Mouse (Mus musculus) myocyte (in vitro differentiated cells): ENCODE measurements around the gene Rbm42. TPM values are rescaled to one million over a fixed set of nuclear protein-coding genes. Genes with fewer than 3 reads are reported as not detected.

Source experiments
- H3K27me3 ChIP-seq: one replicate; pipeline ENCODE4 v1.6.1; 2011; ENCODE audit not compliant: control insufficient read depth, insufficient read depth, insufficient read length
- H3K36me3 ChIP-seq: one replicate; pipeline ENCODE4 v1.6.1; 2011; ENCODE audit not compliant: control insufficient read depth, insufficient read depth
- H3K4me2 ChIP-seq: one replicate; pipeline ENCODE4 v1.6.1; 2011; ENCODE audit warnings: low read depth, control low read depth
- H3K4me3 ChIP-seq: one replicate; pipeline ENCODE4 v1.5.1; 2011; ENCODE audit warnings: mild to moderate bottlenecking, control low read depth, moderate library complexity
- H3K79me2 ChIP-seq: one replicate; pipeline ENCODE4 v1.6.1; 2011; ENCODE audit not compliant: control insufficient read depth, insufficient read depth
- H3ac ChIP-seq: one replicate; pipeline ENCODE4 v1.6.1; 2011; ENCODE audit not compliant: control insufficient read depth, insufficient read length
- CEBPB ChIP-seq: IDR thresholded peaks from 2 replicates; pipeline ENCODE4 v1.6.1; 2011; ENCODE audit warnings: mild to moderate bottlenecking, moderate library complexity; ENCODE audit not compliant: poor library complexity, insufficient read depth, severe bottlenecking
- E2F4 ChIP-seq: IDR thresholded peaks from one replicate; pipeline ENCODE4 v1.6.1; 2011; ENCODE audit warnings: mild to moderate bottlenecking, control low read depth, moderate library complexity; ENCODE audit not compliant: insufficient read depth
- MAX ChIP-seq: IDR thresholded peaks from one replicate; pipeline ENCODE4 v1.6.1; 2011; ENCODE audit warnings: low read depth, mild to moderate bottlenecking, control low read depth
- MYOD1 ChIP-seq, 3 experiments: IDR thresholded peaks; one replicate each; pipeline ENCODE4 v1.6.1; 2011; ENCODE audit warnings: control low read depth in 2 of 3, low read depth in 2 of 3, mild to moderate bottlenecking in 2 of 3, moderate library complexity in 1 of 3; ENCODE audit not compliant: insufficient read length in 2 of 3, control insufficient read depth in 1 of 3
- MYOG ChIP-seq, 3 experiments: IDR thresholded peaks; one replicate each; pipeline ENCODE4 v1.6.1; 2011; ENCODE audit warnings: control low read depth in 2 of 3, low read depth in 2 of 3, mild to moderate bottlenecking in 2 of 3; ENCODE audit not compliant: insufficient read length in 2 of 3, control insufficient read depth in 1 of 3, insufficient read depth in 1 of 3
- POLR2A ChIP-seq: IDR thresholded peaks from one replicate; pipeline ENCODE4 v1.6.1; 2011; ENCODE audit warnings: low read depth, mild to moderate bottlenecking, control low read depth, moderate library complexity; ENCODE audit not compliant: insufficient read length
- POLR2AphosphoS2 ChIP-seq: IDR thresholded peaks from one replicate; pipeline ENCODE4 v1.6.1; 2011; ENCODE audit warnings: low read depth, control low read depth; ENCODE audit not compliant: insufficient read length
- REST ChIP-seq: IDR thresholded peaks from one replicate; pipeline ENCODE4 v1.6.1; 2011; ENCODE audit warnings: mild to moderate bottlenecking, control low read depth, moderate library complexity; ENCODE audit not compliant: insufficient read depth, insufficient read length
- SRF ChIP-seq: IDR thresholded peaks from one replicate; pipeline ENCODE4 v1.6.1; 2011; ENCODE audit warnings: low read depth; ENCODE audit not compliant: control insufficient read depth, insufficient read length
- TCF12 ChIP-seq: IDR thresholded peaks from one replicate; pipeline ENCODE4 v1.6.1; 2011; ENCODE audit warnings: mild to moderate bottlenecking, control low read depth; ENCODE audit not compliant: poor library complexity, insufficient read depth, severe bottlenecking
- TCF3 ChIP-seq: IDR thresholded peaks from one replicate; pipeline ENCODE4 v1.6.1; 2011; ENCODE audit warnings: low read depth, control low read depth; ENCODE audit not compliant: insufficient read length
- USF1 ChIP-seq: IDR thresholded peaks from one replicate; pipeline ENCODE4 v1.6.1; 2011; ENCODE audit warnings: low read depth, mild to moderate bottlenecking, control low read depth, moderate library complexity
- polyA plus RNA-seq: library from polyadenylated mRNA; unstranded; fragments of >200 nt; fragmentation: generic; extraction: Trizol; gene quantifications from one replicate; pipeline ENCODE4 v1.2.1, GENCODE M21; 2012; ENCODE audit warnings: missing spikeins

Rbm42 gene
- polyA plus RNA-seq, 1 experiment: 124 TPM

DNA sequence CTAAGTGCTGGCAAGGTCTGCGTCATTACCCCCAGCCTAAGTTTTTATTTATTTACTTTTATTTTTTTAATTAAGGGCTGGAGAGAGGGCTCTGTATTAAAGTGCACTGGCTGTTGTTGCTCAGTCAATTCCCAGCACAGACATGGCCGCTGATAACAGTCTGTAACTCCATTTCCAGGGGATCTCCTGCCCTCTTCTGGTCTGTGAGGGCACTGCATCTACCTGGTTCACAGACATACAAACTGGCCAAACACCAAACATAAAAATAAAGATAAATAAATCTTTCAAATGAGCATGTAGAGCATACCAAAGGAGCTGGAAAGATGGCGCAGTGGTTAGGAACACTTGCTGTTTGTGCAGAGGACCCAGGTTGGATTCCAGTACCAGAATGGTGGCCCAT is 30.9 kb downstream of the Rbm42 start:
- TF ChIP-seq TCF3 (no peak), POLR2A (no peak), TCF12 (no peak), E2F4 (no peak), POLR2AphosphoS2 (no peak), CEBPB (no peak), MYOG (IDR thresholded peaks at IDR 0.05; ENCODE audit: control insufficient read depth in 1 of 3, insufficient read depth in 1 of 3, insufficient read length in 2 of 3, low read depth in 2 of 3) (no peak), SRF (no peak), USF1 (no peak), MAX (no peak), REST (no peak), MYOD1 (IDR thresholded peaks at IDR 0.05; ENCODE audit: control insufficient read depth in 1 of 3, insufficient read length in 2 of 3, low read depth in 2 of 3) (no peak)

DNA sequence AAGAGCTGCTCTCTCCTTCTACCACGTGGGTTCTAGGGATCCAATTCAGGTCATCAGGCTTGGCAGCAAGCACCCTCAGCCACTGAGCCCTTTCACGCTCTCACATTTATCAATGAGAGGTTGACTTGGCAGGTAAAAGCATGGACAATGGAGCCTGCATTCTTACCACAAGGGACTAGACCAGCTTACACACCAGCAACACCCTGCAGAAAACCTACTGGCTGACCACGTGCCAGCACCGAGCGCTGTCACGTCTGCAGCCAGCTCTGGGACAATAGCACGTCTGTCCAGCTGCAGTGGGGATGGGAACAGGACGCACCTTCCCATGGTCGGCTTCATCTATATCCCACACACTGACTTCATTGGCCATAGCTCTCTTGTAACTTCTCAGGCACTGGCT is 31.5 kb downstream of the Rbm42 start:
- no peak for TF ChIP-seq MYOG (IDR thresholded peaks at IDR 0.05; ENCODE audit: control insufficient read depth in 1 of 3, insufficient read depth in 1 of 3, insufficient read length in 2 of 3, low read depth in 2 of 3)
- no peak for TF ChIP-seq POLR2AphosphoS2
- no peak for TF ChIP-seq MYOD1 (IDR thresholded peaks at IDR 0.05; ENCODE audit: control insufficient read depth in 1 of 3, insufficient read length in 2 of 3, low read depth in 2 of 3)
- TF ChIP-seq MAX: no peak
- no peak for TF ChIP-seq REST
- no peak for TF ChIP-seq POLR2A
- TF ChIP-seq CEBPB: no peak
- TF ChIP-seq TCF3: no peak
- TF ChIP-seq USF1: no peak
- no peak for TF ChIP-seq SRF
- Histone ChIP-seq H3ac (no peak overlapping the region), H3K4me3 (no peak overlapping the region), H3K36me3 (peaks cover 37% of the 10 kb centered on the region), H3K27me3 (no peaks in the 10 kb centered on the region), H3K4me2 (no peak overlapping the region), H3K79me2 (peaks cover 22% of the 10 kb centered on the region)

More for the DNA sequence above, 30.9 kb downstream of the Rbm42 start:
- H3K4me3 ChIP-seq: no peak overlapping the region
- no peak overlapping the region for H3ac ChIP-seq
- H3K79me2 ChIP-seq: peaks cover 28% of the 10 kb centered on the region
- peaks cover 38% of the 10 kb centered on the region for H3K36me3 ChIP-seq
- no peak overlapping the region for H3K4me2 ChIP-seq
- H3K27me3 ChIP-seq: no peaks in the 10 kb centered on the region

DNA sequence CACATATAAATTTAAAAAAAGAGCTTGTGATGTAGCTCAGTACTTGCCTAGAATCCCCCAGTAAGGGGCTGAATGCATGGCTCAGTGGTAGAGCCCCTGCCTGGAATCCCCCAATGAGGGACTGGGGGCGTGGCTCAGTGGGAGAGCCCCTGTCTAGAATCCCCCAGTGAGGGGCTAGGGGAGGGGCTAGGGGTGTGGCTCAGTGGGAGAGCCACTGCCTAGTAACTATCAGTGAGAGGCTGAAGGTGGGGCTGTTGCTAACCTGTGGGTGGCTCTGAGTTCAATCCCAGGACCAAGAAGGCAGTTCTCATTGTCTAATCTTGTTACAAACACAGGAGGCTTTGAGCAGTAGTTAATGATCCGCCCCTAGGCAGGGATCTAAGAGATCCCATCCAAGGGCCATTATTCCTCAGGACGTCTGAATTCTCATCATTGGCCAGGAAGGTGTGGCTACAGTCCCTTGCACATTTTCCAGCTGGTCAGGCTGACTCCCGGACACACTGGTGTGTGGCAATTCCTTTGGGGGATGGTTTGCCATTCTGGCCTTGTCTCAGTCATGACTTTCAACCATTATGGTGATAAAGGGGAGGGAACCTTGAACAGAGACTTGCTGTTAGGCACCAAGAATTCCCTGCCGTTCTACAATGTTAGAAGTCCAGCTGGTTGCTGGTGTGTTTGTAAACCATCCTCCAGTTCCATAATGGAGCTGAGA is 34.9 kb downstream of the Rbm42 start:
- no peak for TF ChIP-seq POLR2A
- TF ChIP-seq TCF12: no peak
- no peak for TF ChIP-seq POLR2AphosphoS2
- TF ChIP-seq MYOG (IDR thresholded peaks at IDR 0.05; ENCODE audit: control insufficient read depth in 1 of 3, insufficient read depth in 1 of 3, insufficient read length in 2 of 3, low read depth in 2 of 3): no peak
- no peak for TF ChIP-seq MAX
- no peak for TF ChIP-seq SRF
- TF ChIP-seq USF1: no peak
- TF ChIP-seq MYOD1 (IDR thresholded peaks at IDR 0.05; ENCODE audit: control insufficient read depth in 1 of 3, insufficient read length in 2 of 3, low read depth in 2 of 3): no peak
- no peak for TF ChIP-seq E2F4
- TF ChIP-seq CEBPB: no peak
- TF ChIP-seq TCF3: no peak
- no peak for TF ChIP-seq REST
- H3K79me2 ChIP-seq: peaks cover 4% of the 10 kb centered on the region
- H3K36me3 ChIP-seq: peaks cover 23% of the 10 kb centered on the region
- H3K4me3 ChIP-seq: no peak overlapping the region
- no peak overlapping the region for H3ac ChIP-seq
- H3K4me2 ChIP-seq: no peak overlapping the region
- no peaks in the 10 kb centered on the region for H3K27me3 ChIP-seq

DNA sequence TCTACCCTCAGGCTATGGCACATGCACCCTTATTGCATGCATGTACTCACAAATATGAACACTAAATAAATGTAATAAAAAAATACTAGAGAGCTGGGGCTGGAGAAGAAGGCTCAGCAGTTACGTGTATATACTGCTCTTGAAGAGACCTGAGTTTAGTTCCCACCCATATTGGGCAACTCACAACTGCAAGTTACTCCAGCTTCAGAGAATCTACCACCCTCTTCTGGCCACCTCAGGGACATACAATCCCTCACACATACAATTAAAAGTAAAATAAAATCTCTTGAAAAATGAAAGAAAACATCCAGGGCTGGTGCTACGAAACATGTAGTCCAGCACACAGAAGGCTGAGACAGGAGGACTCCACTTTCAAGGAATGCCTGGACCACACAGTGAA is 35.7 kb downstream of the Rbm42 start:
- Histone ChIP-seq H3K27me3 (no peaks in the 10 kb centered on the region), H3ac (no peak overlapping the region), H3K4me2 (no peak overlapping the region), H3K79me2 (peaks cover 2% of the 10 kb centered on the region), H3K4me3 (no peak overlapping the region), H3K36me3 (peaks cover 21% of the 10 kb centered on the region)
- TF ChIP-seq USF1: no peak
- TF ChIP-seq MYOG (IDR thresholded peaks at IDR 0.05; ENCODE audit: control insufficient read depth in 1 of 3, insufficient read depth in 1 of 3, insufficient read length in 2 of 3, low read depth in 2 of 3): no peak
- no peak for TF ChIP-seq TCF12
- no peak for TF ChIP-seq MYOD1 (IDR thresholded peaks at IDR 0.05; ENCODE audit: control insufficient read depth in 1 of 3, insufficient read length in 2 of 3, low read depth in 2 of 3)
- no peak for TF ChIP-seq REST
- no peak for TF ChIP-seq E2F4
- no peak for TF ChIP-seq MAX
- no peak for TF ChIP-seq CEBPB
- no peak for TF ChIP-seq TCF3
- TF ChIP-seq POLR2AphosphoS2: no peak
- TF ChIP-seq SRF: no peak
- TF ChIP-seq POLR2A: no peak
